Mouse (Mus musculus): Measurements from ENCODE around the gene Trim2. TPM values are rescaled to one million over a fixed set of nuclear protein-coding genes. Genes with fewer than 3 reads are reported as not detected.

The Trim2 gene
- polyA plus RNA-seq, 1 experiment from 2014 or later, result 31.7 TPM

- Histone ChIP-seq H3K4me3 (replicated peaks) (no peak overlapping the region), H3K4me1 (no peaks in the 10 kb centered on the region), H3K9ac (no peak overlapping the region), H3K9me3 (no peaks in the 10 kb centered on the region), H3K27ac (no peak overlapping the region), H3K27me3 (replicated peaks) (no peaks in the 10 kb centered on the region), H3K36me3 (no peaks in the 10 kb centered on the region), H3K4me2 (no peak overlapping the region)
- WGBS, result 53% methylated on average over 7 of the region's 7 CpGs
- ATAC-seq (ENCODE audit: insufficient read depth, low FRiP score, low read depth), result no peak
These were observed 165.7 kb downstream of the Trim2 start for GRCm38 (mm10) chr3:84140947-84141346.

DNA sequence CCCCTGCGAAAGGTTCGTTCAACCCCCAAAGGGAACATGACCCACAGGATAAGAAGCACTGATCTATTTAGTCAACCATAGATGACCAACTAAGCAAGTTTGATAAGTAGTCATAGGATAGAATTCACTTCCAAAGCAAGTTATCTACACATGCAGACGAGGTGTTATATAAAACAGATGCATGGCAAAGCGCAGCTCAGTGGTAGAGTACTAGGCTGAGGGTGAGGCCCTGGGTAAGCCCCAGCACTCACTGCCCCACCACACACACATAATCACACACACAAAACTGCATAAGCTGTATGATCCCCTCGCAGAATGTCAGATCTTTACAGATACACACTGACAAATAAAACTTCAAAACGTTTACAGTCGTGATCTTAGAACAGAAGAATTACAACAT is 170.2 kb downstream of the Trim2 start:
- H3K4me3 ChIP-seq (replicated peaks), result no peak overlapping the region
- 70% methylated on average over 7 of the region's 7 CpGs for WGBS
- H3K9me3 ChIP-seq, result no peaks in the 10 kb centered on the region
- no peaks in the 10 kb centered on the region for H3K27me3 ChIP-seq (replicated peaks)
- H3K27ac ChIP-seq, result no peak overlapping the region
- ATAC-seq (ENCODE audit: insufficient read depth, low FRiP score, low read depth), result no peak
- no peaks in the 10 kb centered on the region for H3K36me3 ChIP-seq
- no peaks in the 10 kb centered on the region for H3K4me1 ChIP-seq
- H3K4me2 ChIP-seq, result no peak overlapping the region
- no peak overlapping the region for H3K9ac ChIP-seq

GRCm38 (mm10) chr3:84135933-84136332 is 170.7 kb downstream of the Trim2 start:
- Histone ChIP-seq H3K4me3 (replicated peaks) (no peak overlapping the region), H3K9ac (no peak overlapping the region), H3K36me3 (no peaks in the 10 kb centered on the region), H3K27ac (no peak overlapping the region), H3K9me3 (no peaks in the 10 kb centered on the region), H3K4me1 (no peaks in the 10 kb centered on the region), H3K27me3 (replicated peaks) (no peaks in the 10 kb centered on the region), H3K4me2 (0 out of 2 replicates have a peak overlapping the region, but pooled peaks have one; percentile 22)
- ATAC-seq (ENCODE audit: insufficient read depth, low FRiP score, low read depth), result no peak
- 61% methylated on average over 6 of the region's 6 CpGs for WGBS

- peak; percentile 95 for ATAC-seq (ENCODE audit: insufficient read depth, low FRiP score, low read depth)
- WGBS, result 37% methylated on average over 9 of the region's 9 CpGs
- Histone ChIP-seq H3K4me1 (no peaks in the 10 kb centered on the region), H3K27ac (no peak overlapping the region), H3K36me3 (no peaks in the 10 kb centered on the region), H3K4me2 (0 out of 2 replicates have a peak overlapping the region, but pooled peaks have one; percentile 22), H3K9ac (no peak overlapping the region), H3K4me3 (replicated peaks) (no peak overlapping the region), H3K27me3 (replicated peaks) (no peaks in the 10 kb centered on the region), H3K9me3 (no peaks in the 10 kb centered on the region)
These were observed 171.3 kb downstream of the Trim2 start for GRCm38 (mm10) chr3:84135387-84135786.

DNA sequence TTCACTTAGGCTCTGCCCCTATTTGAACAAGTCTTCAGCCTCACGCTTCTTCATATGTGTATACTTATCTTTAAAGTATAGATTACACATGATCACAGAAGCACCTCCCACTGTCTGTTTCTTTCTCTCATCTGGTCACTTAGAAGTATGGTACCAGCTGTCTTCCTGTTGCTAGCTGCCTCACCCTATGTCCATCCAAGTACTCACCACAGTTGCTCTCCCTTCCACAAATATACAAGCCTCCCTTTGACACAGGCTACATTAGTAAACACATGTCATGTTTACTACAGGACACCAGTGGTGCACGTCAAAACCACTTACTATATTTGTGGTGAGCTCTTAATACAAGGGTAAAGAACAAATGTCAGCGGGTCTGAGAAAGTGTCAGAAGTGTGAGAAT is 175.3 kb downstream of the Trim2 start:
- H3K27me3 ChIP-seq (replicated peaks), result no peaks in the 10 kb centered on the region
- no peak for ATAC-seq (ENCODE audit: insufficient read depth, low FRiP score, low read depth)
- H3K9ac ChIP-seq, result no peak overlapping the region
- no peak overlapping the region for H3K4me3 ChIP-seq (replicated peaks)
- H3K4me1 ChIP-seq, result peaks cover 3% of the 10 kb centered on the region; the same call in 1 of the 2 replicates
- no peak overlapping the region for H3K4me2 ChIP-seq
- H3K36me3 ChIP-seq, result no peaks in the 10 kb centered on the region
- WGBS, result 66% methylated on average over 3 of the region's 3 CpGs
- H3K9me3 ChIP-seq, result no peaks in the 10 kb centered on the region
- no peak overlapping the region for H3K27ac ChIP-seq

GRCm38 (mm10) chr3:84130776-84131175 is 175.9 kb downstream of the Trim2 start:
- no peak overlapping the region for H3K4me3 ChIP-seq (replicated peaks)
- no peaks in the 10 kb centered on the region for H3K9me3 ChIP-seq
- no peak for ATAC-seq (ENCODE audit: insufficient read depth, low FRiP score, low read depth)
- no peaks in the 10 kb centered on the region for H3K27me3 ChIP-seq (replicated peaks)
- peaks cover 4% of the 10 kb centered on the region; the same call in 1 of the 2 replicates for H3K4me1 ChIP-seq
- no peaks in the 10 kb centered on the region for H3K36me3 ChIP-seq
- no peak overlapping the region for H3K4me2 ChIP-seq
- H3K27ac ChIP-seq, result no peak overlapping the region
- 39% methylated on average over 5 of the region's 5 CpGs for WGBS
- H3K9ac ChIP-seq, result no peak overlapping the region

- H3K4me2 ChIP-seq, result no peak overlapping the region
These were observed 177.5 kb downstream of the Trim2 start for GRCm38 (mm10) chr3:84128871-84129870.

DNA sequence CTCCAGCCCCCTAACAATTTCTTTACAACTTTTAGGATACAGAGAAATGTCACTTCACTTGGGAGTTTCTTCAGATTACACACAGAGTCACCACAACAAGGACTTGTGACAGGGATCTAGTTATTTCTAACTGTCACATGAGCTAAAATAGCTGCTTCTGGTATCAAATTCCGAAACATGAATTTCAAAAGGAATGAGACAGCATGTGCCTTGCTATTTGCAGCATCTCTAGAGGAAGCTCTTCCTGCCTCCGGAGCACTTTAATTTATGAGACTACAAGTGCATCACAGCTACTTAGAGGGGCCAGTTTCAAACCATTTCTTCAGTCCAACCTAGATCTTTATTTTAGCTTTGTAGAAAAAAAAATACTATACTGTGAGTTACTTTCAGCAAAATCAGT is 179.2 kb downstream of the Trim2 start:
- Histone ChIP-seq H3K4me3 (replicated peaks) (no peak overlapping the region), H3K9ac (no peak overlapping the region), H3K4me2 (no peak overlapping the region), H3K36me3 (no peaks in the 10 kb centered on the region), H3K27me3 (replicated peaks) (no peaks in the 10 kb centered on the region), H3K27ac (no peak overlapping the region), H3K4me1 (peaks cover 5% of the 10 kb centered on the region; the same call in 1 of the 2 replicates), H3K9me3 (no peaks in the 10 kb centered on the region)
- ATAC-seq (ENCODE audit: insufficient read depth, low FRiP score, low read depth), result no peak
- 74% methylated on average over 2 of the region's 2 CpGs for WGBS

More at GRCm38 (mm10) chr3:84128871-84129870, 177.5 kb downstream of the Trim2 start:
- 0 out of 2 replicates have a peak, but pooled peaks have one; percentile 27 for ATAC-seq (ENCODE audit: insufficient read depth, low FRiP score, low read depth)
- Histone ChIP-seq H3K27ac (peak overlapping the region; percentile 0; the same call in 1 of the 2 replicates), H3K4me3 (replicated peaks) (no peak overlapping the region), H3K36me3 (no peaks in the 10 kb centered on the region), H3K4me1 (peaks cover 5% of the 10 kb centered on the region; the same call in 1 of the 2 replicates), H3K9ac (no peak overlapping the region), H3K27me3 (replicated peaks) (no peaks in the 10 kb centered on the region), H3K9me3 (no peaks in the 10 kb centered on the region)
- 59% methylated on average over 11 of the region's 11 CpGs for WGBS

GRCm38 (mm10) chr3:84126721-84127120 is 180.0 kb downstream of the Trim2 start:
- Histone ChIP-seq H3K4me2 (no peak overlapping the region), H3K4me3 (replicated peaks) (no peak overlapping the region), H3K4me1 (peaks cover 5% of the 10 kb centered on the region; the same call in 1 of the 2 replicates), H3K36me3 (no peaks in the 10 kb centered on the region), H3K27ac (no peak overlapping the region), H3K27me3 (replicated peaks) (no peaks in the 10 kb centered on the region), H3K9me3 (no peaks in the 10 kb centered on the region), H3K9ac (no peak overlapping the region)
- 77% methylated on average over 3 of the region's 3 CpGs for WGBS
- ATAC-seq (ENCODE audit: insufficient read depth, low FRiP score, low read depth), result no peak

- Histone ChIP-seq H3K36me3 (no peaks in the 10 kb centered on the region), H3K4me1 (peaks cover 5% of the 10 kb centered on the region; the same call in 1 of the 2 replicates), H3K4me2 (no peak overlapping the region), H3K27ac (no peak overlapping the region), H3K27me3 (replicated peaks) (no peaks in the 10 kb centered on the region), H3K9me3 (no peaks in the 10 kb centered on the region), H3K4me3 (replicated peaks) (no peak overlapping the region), H3K9ac (no peak overlapping the region)
- WGBS, result 51% methylated on average over 6 of the region's 6 CpGs
- ATAC-seq (ENCODE audit: insufficient read depth, low FRiP score, low read depth), result no peak
These were observed 180.9 kb downstream of the Trim2 start for GRCm38 (mm10) chr3:84125704-84126289.

GRCm38 (mm10) chr3:84123461-84123860 is 183.2 kb downstream of the Trim2 start:
- H3K9me3 ChIP-seq, result no peaks in the 10 kb centered on the region
- no peak overlapping the region for H3K4me3 ChIP-seq (replicated peaks)
- H3K27me3 ChIP-seq (replicated peaks), result no peaks in the 10 kb centered on the region
- no peak overlapping the region for H3K4me2 ChIP-seq
- no peaks in the 10 kb centered on the region for H3K36me3 ChIP-seq
- no peak for ATAC-seq (ENCODE audit: insufficient read depth, low FRiP score, low read depth)
- no peak overlapping the region for H3K9ac ChIP-seq
- H3K4me1 ChIP-seq, result 0 out of 2 replicates have a peak, but pooled peaks cover 2% of the 10 kb centered on the region
- H3K27ac ChIP-seq, result no peak overlapping the region; the same call in 1 of the 2 replicates
- WGBS, result 61% methylated on average over 3 of the region's 3 CpGs

GRCm38 (mm10) chr3:84118718-84119117 is 188.0 kb downstream of the Trim2 start:
- no peaks in the 10 kb centered on the region for H3K4me1 ChIP-seq
- H3K4me3 ChIP-seq (replicated peaks), result no peak overlapping the region
- H3K27ac ChIP-seq, result no peak overlapping the region
- H3K27me3 ChIP-seq (replicated peaks), result no peaks in the 10 kb centered on the region
- no peak overlapping the region for H3K4me2 ChIP-seq
- no peaks in the 10 kb centered on the region for H3K36me3 ChIP-seq
- no peaks in the 10 kb centered on the region for H3K9me3 ChIP-seq
- no peak for ATAC-seq (ENCODE audit: insufficient read depth, low FRiP score, low read depth)
- H3K9ac ChIP-seq, result no peak overlapping the region
- WGBS, result 67% methylated on average over 7 of the region's 7 CpGs
